Comparison of ENCODE assay signal across 1 mouse cellular context in the genomic region with DNA sequence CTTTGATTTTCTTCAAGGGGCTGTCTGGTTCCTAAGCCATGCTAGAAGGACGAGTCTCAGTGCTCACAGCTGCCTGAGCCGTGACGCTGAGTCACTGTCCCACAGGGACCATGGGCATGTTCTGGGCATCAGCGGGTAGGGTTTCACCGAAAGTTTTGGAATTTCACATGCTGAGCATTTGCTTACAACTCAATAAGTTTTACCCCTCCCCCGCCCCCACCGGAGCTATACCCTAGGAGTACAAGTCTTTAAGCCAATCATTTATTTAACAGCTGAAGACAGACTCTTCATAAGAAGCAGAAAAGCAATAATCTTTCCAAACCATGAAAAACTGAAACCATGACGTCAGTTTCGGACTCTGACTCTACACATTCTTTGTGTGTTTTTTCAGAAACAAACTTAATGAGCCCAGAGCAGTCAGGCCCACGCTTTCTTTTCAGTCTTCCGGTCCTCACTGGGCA.
TF ChIP-seq lines count a peak whose summit lies in the region.

No protein-coding gene starts in this region.

TF ChIP-seq in CH12.LX, 34 proteins besides CTCF, POLR2A, EP300 and RAD21 (continued from another document):
- TF ChIP-seq SIN3A (IDR thresholded peaks at IDR 0.05; ENCODE audit: low read length) (peak; percentile 58; the same call in 1 of the 2 replicates), JUN (IDR thresholded peaks at IDR 0.05; ENCODE audit: insufficient read depth, low read depth, low read length) (peak; percentile 75), ETS1 (conservative IDR thresholded peaks at IDR 0.05; ENCODE audit: low read depth, low read length) (peak; percentile 91), PAX5 (IDR thresholded peaks at IDR 0.05; ENCODE audit: low read length) (no peak), KAT2A (IDR thresholded peaks at IDR 0.05; ENCODE audit: insufficient replicate concordance, low read length) (0 out of 2 replicates have a peak, but pooled peaks have one; percentile 34), ZKSCAN1 (IDR thresholded peaks at IDR 0.05; ENCODE audit: borderline replicate concordance, low read depth, low read length) (no peak), USF1 (IDR thresholded peaks at IDR 0.05; ENCODE audit: low read depth, low read length) (no peak), MXI1 (IDR thresholded peaks at IDR 0.05; ENCODE audit: low read depth, low read length) (peak; percentile 58), MAX (IDR thresholded peaks at IDR 0.05; ENCODE audit: low read length) (no peak; the same call in 1 of the 2 replicates), CHD2 (IDR thresholded peaks at IDR 0.05; ENCODE audit: low read length) (peak; percentile 65; the same call in 1 of the 2 replicates), POLR2AphosphoS2 (IDR thresholded peaks at IDR 0.05; ENCODE audit: low read depth, low read length) (0 out of 2 replicates have a peak, but pooled peaks have one; percentile 20), MYC (IDR thresholded peaks at IDR 0.05; ENCODE audit: low read depth, low read length) (no peak)
